Mouse (Mus musculus): ENCODE measurements at regions not wholly inside any gene's neighbourhood (a gene's known extent, or its start where the extent isn't known, plus 50 kb on each side); places are given as distances from the start of the nearest gene placed in this dataset.

- Histone ChIP-seq H3K9ac (ENCODE audit: insufficient read depth, low read depth) (no peak overlapping the region), H3K4me3 (replicated peaks in 1 of 3; ENCODE audit: low read depth in 2 of 3, low read length in 2 of 3, poor library complexity in 1 of 3) (no peak overlapping the region), H3K27me3 (replicated peaks) (peaks cover 96% of the 10 kb centered on the region), H3K9me3 (replicated peaks; ENCODE audit: low read length) (no peaks in the 10 kb centered on the region), H3K79me2 (replicated peaks; ENCODE audit: control insufficient read depth, extremely low read depth, insufficient read depth, poor library complexity, severe bottlenecking) (no peaks in the 10 kb centered on the region), H3K4me1 (ENCODE audit: control insufficient read depth in 1 of 2, insufficient read depth in 2 of 2) (peaks cover 0 to 4% of the 10 kb centered on the region in 2 experiments; a peak in 1 of 4 replicates), H3K4me2 (ENCODE audit: insufficient read depth, low read depth, poor library complexity, severe bottlenecking) (no peak overlapping the region), H3K36me3 (replicated peaks in 1 of 2; ENCODE audit: control insufficient read depth in 1 of 2, insufficient read depth in 1 of 2, low read length in 1 of 2) (no peaks in the 10 kb centered on the region), H3K27ac (ENCODE audit: insufficient read depth, low read depth) (no peak overlapping the region)
- TF ChIP-seq ETS1 (conservative IDR thresholded peaks at IDR 0.05; ENCODE audit: low read depth, low read length) (no peak), POLR2A (IDR thresholded peaks at IDR 0.05; ENCODE audit: low read depth, low read length) (no peak), PAX5 (IDR thresholded peaks at IDR 0.05; ENCODE audit: low read length) (no peak), CHD2 (IDR thresholded peaks at IDR 0.05; ENCODE audit: low read length) (no peak), BHLHE40 (IDR thresholded peaks at IDR 0.05; ENCODE audit: low read depth, low read length) (no peak), CTCF (conservative IDR thresholded peaks at IDR 0.05 in 1 of 2, IDR thresholded peaks at IDR 0.05 in 1 of 2; ENCODE audit: low read depth in 2 of 2, low read length in 2 of 2) (no peak), KAT2A (IDR thresholded peaks at IDR 0.05; ENCODE audit: insufficient replicate concordance, low read length) (no peak), IRF4 (IDR thresholded peaks at IDR 0.05; ENCODE audit: low read depth, low read length) (no peak), USF2 (conservative IDR thresholded peaks at IDR 0.05; ENCODE audit: low read depth, low read length) (no peak), RCOR1 (conservative IDR thresholded peaks at IDR 0.05; ENCODE audit: low read depth, low read length) (no peak), ELF1 (IDR thresholded peaks at IDR 0.05; ENCODE audit: low read depth, low read length) (no peak), MAX (IDR thresholded peaks at IDR 0.05; ENCODE audit: low read length) (no peak), MAFK (IDR thresholded peaks at IDR 0.05; ENCODE audit: insufficient replicate concordance, low read length) (no peak), MAZ (IDR thresholded peaks at IDR 0.05; ENCODE audit: low read depth, low read length) (no peak), JUND (conservative IDR thresholded peaks at IDR 0.05; ENCODE audit: low read depth, low read length) (no peak), RAD21 (IDR thresholded peaks at IDR 0.05; ENCODE audit: low read depth, low read length) (no peak)
- DNase-seq (ENCODE audit: extremely low read depth), result no peak
- dilution Hi-C loops (cut with MboI; ENCODE audit: extremely low pct_ligation_motif_present, extremely low pct_unique_long_range_greater_than_20kb, low sequenced_read_pairs) (no loop called here), in situ Hi-C loops (cut with MboI; ENCODE audit: low pct_ligation_motif_present, low pct_unique_long_range_greater_than_20kb, low sequenced_read_pairs) (loop anchor here (10.0 kb wide), 1 partner anchor 287 kb away; no protein-coding TSS in a partner anchor)
Measured at GRCm38 (mm10) chr4:131242250-131242649, 298.1 kb downstream of the Matn1 start.

DNA sequence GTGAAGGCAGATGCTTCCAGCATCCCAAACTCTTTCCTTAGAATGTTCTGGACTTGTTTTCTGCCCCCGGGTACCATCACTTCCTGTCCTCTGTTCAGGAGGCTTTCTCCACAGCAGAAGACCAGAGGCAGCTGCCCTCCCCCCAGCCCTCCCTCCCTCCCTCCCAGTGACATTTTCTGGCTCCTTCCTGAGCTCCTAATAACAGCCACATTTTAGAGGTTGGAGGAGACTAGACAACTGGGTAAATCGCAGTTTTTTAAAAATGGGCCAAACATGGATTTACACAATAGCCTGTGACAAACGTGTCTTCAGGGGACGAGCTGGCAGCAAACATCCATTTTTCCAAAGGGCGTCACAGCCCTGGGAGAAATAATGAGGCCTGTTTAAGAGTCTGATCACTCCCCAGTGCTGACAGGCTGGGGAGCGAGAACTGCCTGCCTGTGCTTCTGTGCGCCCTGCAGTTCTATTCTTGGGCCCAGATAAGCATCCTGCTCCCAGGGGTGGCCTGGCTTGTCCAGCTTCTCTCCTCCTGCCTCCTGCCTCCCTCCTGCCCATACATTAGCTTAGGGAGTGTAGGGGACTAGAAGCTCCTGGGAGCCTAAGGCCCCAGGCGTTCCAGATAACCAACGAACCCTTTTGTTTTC lies 299.7 kb downstream of the Matn1 start:
- Histone ChIP-seq H3K36me3 (replicated peaks in 1 of 2; ENCODE audit: control insufficient read depth in 1 of 2, insufficient read depth in 1 of 2, low read length in 1 of 2) (no peaks in the 10 kb centered on the region), H3K27ac (ENCODE audit: insufficient read depth, low read depth) (no peak overlapping the region), H3K27me3 (replicated peaks) (peaks cover 96% of the 10 kb centered on the region), H3K9ac (ENCODE audit: insufficient read depth, low read depth) (no peak overlapping the region), H3K4me2 (ENCODE audit: insufficient read depth, low read depth, poor library complexity, severe bottlenecking) (no peak overlapping the region), H3K4me1 (ENCODE audit: control insufficient read depth in 1 of 2, insufficient read depth in 2 of 2) (peaks cover 0 to 4% of the 10 kb centered on the region in 2 experiments; a peak in 1 of 4 replicates), H3K79me2 (replicated peaks; ENCODE audit: control insufficient read depth, extremely low read depth, insufficient read depth, poor library complexity, severe bottlenecking) (no peaks in the 10 kb centered on the region), H3K9me3 (replicated peaks; ENCODE audit: low read length) (no peaks in the 10 kb centered on the region), H3K4me3 (replicated peaks in 1 of 3; ENCODE audit: low read depth in 2 of 3, low read length in 2 of 3, poor library complexity in 1 of 3) (no peak overlapping the region)
- in situ Hi-C loops (cut with MboI; ENCODE audit: low pct_ligation_motif_present, low pct_unique_long_range_greater_than_20kb, low sequenced_read_pairs), result loop anchor here (10.0 kb wide), 1 partner anchor 289 kb away; no protein-coding TSS in a partner anchor
- DNase-seq (ENCODE audit: extremely low read depth), result no peak
- dilution Hi-C loops (cut with MboI; ENCODE audit: extremely low pct_ligation_motif_present, extremely low pct_unique_long_range_greater_than_20kb, low sequenced_read_pairs), result no loop called here
- TF ChIP-seq RCOR1 (conservative IDR thresholded peaks at IDR 0.05; ENCODE audit: low read depth, low read length) (no peak), ZNF384 (IDR thresholded peaks at IDR 0.05; ENCODE audit: low read depth, low read length) (no peak)

Measured in CH12.LX (cell line).